Mouse (Mus musculus) limb, embryonic 15.5 days (tissue): ENCODE measurements around the gene Golt1a. TPM values are rescaled to one million over a fixed set of nuclear protein-coding genes. Genes with fewer than 3 reads are reported as not detected.

Experiments used
- ATAC-seq: fragments of 200-750 bp; cut with Nextera tagmentation; 2 replicates; pipeline ENCODE4 v1.8.0; 2017; ENCODE audit warnings: low read depth, moderate TSS enrichment; ENCODE audit not compliant: insufficient number of reproducible peaks, low FRiP score, low TSS enrichment
- H3K27ac ChIP-seq: fragments of 300-500 bp; sonication (generic); 2 replicates; pipeline ENCODE4 v1.5.1; 2015; ENCODE audit warnings: moderate library complexity, mild to moderate bottlenecking, inconsistent platforms
- H3K27me3 ChIP-seq: fragments of 300-500 bp; sonication (generic); 2 replicates; pipeline ENCODE4 v1.6.1; 2015; ENCODE audit warnings: inconsistent platforms
- H3K36me3 ChIP-seq: fragments of 300-500 bp; sonication (generic); 2 replicates; pipeline ENCODE4 v1.6.1; 2015; ENCODE audit warnings: inconsistent platforms
- H3K4me1 ChIP-seq: fragments of 300-500 bp; sonication (generic); 2 replicates; pipeline ENCODE4 v1.6.1; 2015; ENCODE audit warnings: inconsistent platforms
- H3K4me2 ChIP-seq: fragments of 300-500 bp; sonication (generic); 2 replicates; pipeline ENCODE4 v1.6.1; 2015; ENCODE audit warnings: mild to moderate bottlenecking, inconsistent platforms
- H3K4me3 ChIP-seq: fragments of 300-500 bp; sonication (generic); 2 replicates; pipeline ENCODE4 v1.5.1; 2015; ENCODE audit warnings: mild to moderate bottlenecking, inconsistent platforms
- H3K9ac ChIP-seq: fragments of 300-500 bp; sonication (generic); 2 replicates; pipeline ENCODE4 v1.6.1; 2015; ENCODE audit warnings: inconsistent platforms
- H3K9me3 ChIP-seq: fragments of 300-500 bp; sonication (generic); 2 replicates; pipeline ENCODE4 v1.6.1; 2016; ENCODE audit warnings: inconsistent platforms
- WGBS: fragments of 180-500 bp; shearing (Covaris S2); methylation state at CpG from one replicate; pipeline ENCODE4 v1.1.7; 2015; 5-methylcytosine and 5-hydroxymethylcytosine counted together
- polyA plus RNA-seq: library from polyadenylated mRNA; unstranded; fragments of >200 nt; fragmentation: Nextera tagmentation; extraction: Ambion mirVana; gene quantifications from 2 replicates; pipeline ENCODE4 v1.2.1, GENCODE M21; 2015

Golt1a gene
- polyA plus RNA-seq, 1 experiment from 2014 or later = not detected

DNA sequence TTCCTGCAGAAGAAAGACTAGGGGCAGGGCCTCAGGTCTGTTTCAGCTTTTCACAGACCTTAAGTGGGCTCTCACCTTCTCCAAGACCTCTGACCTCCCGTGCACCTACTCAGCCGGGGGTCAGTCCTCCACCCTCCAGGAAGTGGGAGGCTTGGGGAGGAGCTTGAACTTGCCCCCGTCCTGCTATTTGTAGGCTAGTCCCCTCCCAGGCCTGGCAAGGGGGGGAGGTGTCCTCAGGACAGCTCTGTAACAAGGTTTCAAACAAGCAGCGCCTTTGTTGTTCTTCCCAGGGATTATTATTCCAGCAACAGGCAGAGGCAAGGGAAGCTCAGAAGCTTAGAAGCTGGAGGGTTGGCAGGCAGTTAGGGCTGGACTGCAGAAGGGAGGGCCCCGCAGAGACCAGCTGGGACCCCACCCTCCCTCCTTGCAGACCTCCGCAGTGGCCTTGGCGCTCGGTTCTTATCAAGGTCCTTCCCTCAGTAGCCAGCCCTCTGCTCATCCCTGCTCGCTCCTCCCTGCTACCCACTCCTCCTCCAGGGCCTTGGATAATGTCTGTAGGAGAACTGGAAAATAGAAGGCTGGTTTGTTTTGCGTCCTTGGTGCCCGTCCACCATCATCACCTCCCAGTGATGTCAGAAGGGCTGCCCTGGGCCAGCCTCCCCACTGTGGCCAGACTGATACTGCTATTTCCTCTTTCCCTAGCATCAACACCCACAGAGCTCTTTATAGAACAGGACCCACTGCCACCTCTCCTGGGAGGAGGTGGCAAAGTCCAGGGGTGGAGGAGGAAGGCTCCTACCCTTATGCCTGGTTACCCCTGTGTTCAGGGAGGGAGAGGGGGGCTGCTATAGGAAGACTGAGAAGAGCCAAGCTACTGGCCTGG, 58.2 kb downstream of the Golt1a start:
- H3K27ac ChIP-seq = no peak overlapping the region; the same call in 1 of the 2 replicates
- H3K27me3 ChIP-seq = peaks cover 32% of the 10 kb centered on the region
- no peaks in the 10 kb centered on the region for H3K9me3 ChIP-seq
- ATAC-seq = no peak
- no peak overlapping the region for H3K4me3 ChIP-seq
- H3K4me2 ChIP-seq = no peak overlapping the region
- H3K36me3 ChIP-seq = no peaks in the 10 kb centered on the region
- WGBS = 16% methylated on average over 11 of the region's 11 CpGs
- H3K9ac ChIP-seq = no peak overlapping the region
- H3K4me1 ChIP-seq = peaks cover 21% of the 10 kb centered on the region

DNA sequence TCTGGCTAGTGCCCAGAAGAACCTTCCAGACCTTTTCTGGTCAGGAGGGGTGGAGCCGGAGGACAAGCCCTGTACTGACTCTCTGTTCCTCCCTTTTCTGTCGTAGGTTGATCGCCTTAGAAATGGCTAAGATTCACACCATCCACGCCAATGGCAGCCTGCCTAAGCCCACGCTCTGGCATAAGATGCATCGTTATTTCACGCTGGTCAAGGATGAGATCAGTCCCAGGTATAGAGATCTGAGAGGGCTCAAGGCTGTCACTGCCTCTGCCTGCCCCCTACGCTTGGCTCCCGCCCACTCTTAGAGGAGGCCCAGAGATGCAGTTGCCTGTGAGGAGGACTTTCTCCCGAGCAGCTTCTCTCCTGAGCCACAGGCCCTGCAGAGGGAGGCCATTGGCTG, 59.0 kb downstream of the Golt1a start:
- WGBS = 63% methylated on average over 10 of the region's 10 CpGs
- Histone ChIP-seq H3K4me3 (no peak overlapping the region), H3K4me1 (peaks cover 14% of the 10 kb centered on the region), H3K9me3 (no peaks in the 10 kb centered on the region), H3K9ac (no peak overlapping the region), H3K27ac (no peak overlapping the region), H3K36me3 (no peaks in the 10 kb centered on the region), H3K4me2 (no peak overlapping the region), H3K27me3 (peaks cover 30% of the 10 kb centered on the region)
- no peak for ATAC-seq

DNA sequence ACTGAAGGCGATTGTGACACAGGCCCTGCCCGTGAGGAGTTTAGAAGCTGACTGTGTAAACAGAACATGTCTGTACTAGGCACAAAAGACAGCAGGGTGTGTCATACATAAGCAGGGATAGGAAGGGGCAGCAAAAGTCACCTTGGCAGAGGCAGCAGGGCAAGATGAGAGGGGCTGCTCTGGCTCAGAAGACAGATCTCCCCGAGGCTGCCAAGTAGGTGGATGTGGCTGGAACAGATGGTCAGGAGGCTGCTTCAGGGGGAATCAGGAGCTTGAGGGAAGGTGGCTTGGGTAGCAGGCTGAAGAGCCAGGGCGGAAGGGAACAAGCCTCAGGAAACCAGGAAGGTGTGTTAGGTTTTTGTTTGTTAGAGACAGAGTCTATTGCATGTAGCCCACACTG, 60.8 kb downstream of the Golt1a start:
- WGBS = 62% methylated on average over 4 of the region's 4 CpGs
- Histone ChIP-seq H3K4me1 (peaks cover 8% of the 10 kb centered on the region), H3K27me3 (peaks cover 13% of the 10 kb centered on the region)

DNA sequence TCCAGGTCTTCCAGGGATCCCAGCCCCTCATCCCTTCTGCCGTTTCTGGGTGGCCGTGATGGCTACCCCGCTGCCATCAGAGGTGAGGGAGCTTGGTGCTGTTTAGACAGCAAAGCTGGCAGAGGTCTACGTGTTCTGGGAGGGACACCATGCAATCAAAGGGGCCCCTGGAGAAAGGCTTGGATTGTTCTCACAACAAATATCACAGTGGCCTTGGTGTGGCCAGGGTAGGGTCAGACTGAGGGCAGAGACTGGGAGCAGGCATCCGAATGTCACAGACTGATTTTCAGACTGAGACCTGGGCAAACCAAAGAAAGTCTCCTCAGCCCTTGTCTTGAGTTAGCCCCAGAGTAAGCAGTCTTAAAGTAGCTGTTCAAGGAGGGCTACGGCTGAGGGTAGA, 61.8 kb downstream of the Golt1a start:
- ATAC-seq = no peak
- Histone ChIP-seq H3K9ac (no peak overlapping the region), H3K9me3 (no peaks in the 10 kb centered on the region), H3K27ac (no peak overlapping the region), H3K4me2 (no peak overlapping the region), H3K27me3 (peaks cover 3% of the 10 kb centered on the region; the same call in 1 of the 2 replicates), H3K36me3 (no peaks in the 10 kb centered on the region), H3K4me3 (no peak overlapping the region), H3K4me1 (peaks cover 8% of the 10 kb centered on the region)
- WGBS = 80% methylated on average over 6 of the region's 6 CpGs

More for the DNA sequence above, 60.8 kb downstream of the Golt1a start:
- no peak for ATAC-seq
- Histone ChIP-seq H3K9ac (no peak overlapping the region), H3K4me3 (no peak overlapping the region), H3K27ac (no peak overlapping the region), H3K36me3 (no peaks in the 10 kb centered on the region), H3K9me3 (no peaks in the 10 kb centered on the region), H3K4me2 (no peak overlapping the region)

DNA sequence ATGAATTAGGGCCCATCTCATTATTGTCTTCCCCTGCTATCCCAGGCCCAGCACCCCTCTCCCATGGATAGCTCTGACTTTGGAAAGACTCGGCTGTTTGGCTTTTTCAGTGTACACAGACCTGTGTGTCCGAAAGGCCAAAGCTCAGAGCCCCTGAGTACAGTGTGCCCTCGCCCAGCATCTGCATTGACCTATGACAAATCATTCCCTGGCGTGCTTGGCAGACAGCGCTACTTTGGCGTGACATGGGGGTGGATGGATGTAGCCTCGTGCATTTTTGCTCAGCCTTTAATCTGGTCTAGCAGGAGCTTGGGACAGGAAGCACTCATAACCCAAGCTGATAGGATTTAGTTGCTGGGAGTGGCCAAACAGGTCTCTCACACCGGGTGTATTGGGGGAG, 62.5 kb downstream of the Golt1a start:
- Histone ChIP-seq H3K9me3 (no peaks in the 10 kb centered on the region), H3K27me3 (no peaks in the 10 kb centered on the region), H3K36me3 (no peaks in the 10 kb centered on the region), H3K4me2 (no peak overlapping the region), H3K9ac (no peak overlapping the region), H3K27ac (no peak overlapping the region), H3K4me3 (no peak overlapping the region), H3K4me1 (peaks cover 8% of the 10 kb centered on the region)
- WGBS = 61% methylated on average over 8 of the region's 8 CpGs
- no peak for ATAC-seq

Other genes starting within 250 kb of the Golt1a start
- 34.5 and 36.6 TPM in 2 replicates for gene Ppp1r15b, start 178.7 kb upstream of the Golt1a start, polyA plus RNA-seq
- 3.9 and 4.6 TPM in 2 replicates for gene Plekha6, start 145.6 kb upstream of the Golt1a start, polyA plus RNA-seq
- gene Kiss1, start 12.1 kb downstream of the Golt1a start, polyA plus RNA-seq = not detected in 2 replicates
- gene Ren1, start 40.7 kb downstream of the Golt1a start, polyA plus RNA-seq = 0.17 and 0.42 TPM in 2 replicates
- 0.89 and 1.3 TPM in 2 replicates for gene Etnk2, start 53.8 kb downstream of the Golt1a start, polyA plus RNA-seq
- 3.3 and 4.1 TPM in 2 replicates for gene Sox13, start 114.6 kb downstream of the Golt1a start, polyA plus RNA-seq